Mouse (Mus musculus) midbrain, embryonic 15.5 days (tissue): ENCODE measurements around the gene Prkce. TPM values are rescaled to one million over a fixed set of nuclear protein-coding genes. Genes with fewer than 3 reads are reported as not detected.

Source experiments
- ATAC-seq: fragments of 200-750 bp; cut with Nextera tagmentation; replicated peaks from 2 replicates; pipeline ENCODE4 v1.8.0; 2017; ENCODE audit warnings: moderate TSS enrichment
- H3K27ac ChIP-seq: fragments of 300-500 bp; sonication (generic); 2 replicates; pipeline ENCODE4 v1.5.1; 2015; ENCODE audit warnings: mild to moderate bottlenecking, inconsistent platforms
- H3K27me3 ChIP-seq: fragments of 300-500 bp; sonication (generic); replicated peaks from 2 replicates; pipeline ENCODE4 v1.6.1; 2015; ENCODE audit warnings: inconsistent platforms
- H3K36me3 ChIP-seq: fragments of 300-500 bp; sonication (generic); replicated peaks from 2 replicates; pipeline ENCODE4 v1.6.1; 2015; ENCODE audit warnings: inconsistent platforms
- H3K4me1 ChIP-seq: fragments of 300-500 bp; sonication (generic); 2 replicates; pipeline ENCODE4 v1.6.1; 2015; ENCODE audit warnings: inconsistent platforms
- H3K4me2 ChIP-seq: fragments of 300-500 bp; sonication (generic); 2 replicates; pipeline ENCODE4 v1.6.1; 2015; ENCODE audit warnings: inconsistent platforms, mild to moderate bottlenecking, moderate library complexity
- H3K4me3 ChIP-seq: fragments of 300-500 bp; sonication (generic); 2 replicates; pipeline ENCODE4 v1.5.1; 2015; ENCODE audit warnings: mild to moderate bottlenecking, inconsistent platforms
- H3K9ac ChIP-seq: fragments of 300-500 bp; sonication (generic); 2 replicates; pipeline ENCODE4 v1.6.1; 2015; ENCODE audit warnings: mild to moderate bottlenecking, inconsistent platforms
- H3K9me3 ChIP-seq: fragments of 300-500 bp; sonication (generic); 2 replicates; pipeline ENCODE4 v1.6.1; 2016; ENCODE audit warnings: inconsistent platforms
- WGBS: fragments of 180-500 bp; shearing (Covaris S2); methylation state at CpG from one replicate; pipeline ENCODE4 v1.1.7; 2015; ENCODE audit warnings: mixed read lengths; 5-methylcytosine and 5-hydroxymethylcytosine counted together
- polyA plus RNA-seq: library from polyadenylated mRNA; unstranded; fragments of >200 nt; fragmentation: Nextera tagmentation; extraction: Ambion mirVana; gene quantifications from 2 replicates; pipeline ENCODE4 v1.2.1, GENCODE M21; 2015

The Prkce gene
- polyA plus RNA-seq, 1 experiment from 2014 or later, result 38.5 TPM

DNA sequence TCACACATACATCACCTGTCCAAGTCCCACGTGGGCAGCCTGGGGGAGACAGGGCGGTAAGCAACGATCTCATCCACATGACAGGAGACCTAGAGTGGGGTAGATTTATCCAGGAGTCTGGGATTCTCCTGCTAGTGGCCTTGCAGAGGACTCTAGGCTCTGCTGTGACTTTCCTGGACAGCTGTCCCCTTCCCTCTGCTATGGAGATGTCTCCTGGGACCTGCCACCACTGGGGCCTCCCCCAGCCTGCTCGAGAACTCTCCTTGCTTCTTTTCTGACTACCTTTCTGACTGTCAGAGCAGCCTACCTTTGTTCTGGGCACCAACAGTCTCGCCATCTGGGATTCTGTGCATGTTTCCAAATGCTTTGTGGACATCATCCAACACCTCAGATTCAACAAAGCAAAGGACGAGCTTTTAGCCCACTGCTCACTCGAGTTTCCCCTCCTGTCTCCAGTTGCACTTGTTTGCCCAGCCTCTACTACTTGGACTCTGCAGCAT is 82.9 kb downstream of the Prkce start:
- no peak for ATAC-seq
- H3K4me3 ChIP-seq, result no peak overlapping the region
- H3K9me3 ChIP-seq, result no peaks in the 10 kb centered on the region
- H3K9ac ChIP-seq, result no peak overlapping the region
- H3K36me3 ChIP-seq, result no peaks in the 10 kb centered on the region
- H3K4me2 ChIP-seq, result no peak overlapping the region
- WGBS, result 77% methylated on average over 7 of the region's 7 CpGs
- H3K27ac ChIP-seq, result 0 out of 2 replicates have a peak overlapping the region, but pooled peaks have one; percentile 21
- H3K27me3 ChIP-seq, result no peaks in the 10 kb centered on the region
- H3K4me1 ChIP-seq, result 0 out of 2 replicates have a peak, but pooled peaks cover 12% of the 10 kb centered on the region

DNA sequence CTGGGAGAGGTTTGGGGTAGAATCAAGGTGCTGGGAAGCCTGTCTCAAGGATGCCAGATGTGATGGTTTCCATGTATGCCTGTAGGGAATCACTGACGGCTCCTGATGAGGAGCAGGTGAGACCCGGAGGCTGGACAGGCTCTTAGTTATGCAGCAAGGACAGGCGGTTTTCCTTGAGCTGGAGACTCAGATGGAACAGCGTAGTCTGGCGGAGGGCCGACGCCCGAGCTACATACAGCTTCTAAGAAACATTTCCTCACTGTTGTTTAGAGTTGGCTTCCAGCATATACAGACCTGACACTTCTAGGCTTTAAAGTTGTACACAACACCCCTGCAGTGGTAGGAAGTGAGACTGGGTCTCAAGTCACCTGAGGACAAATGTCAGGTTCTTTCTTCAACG is 86.3 kb downstream of the Prkce start:
- Histone ChIP-seq H3K9me3 (no peaks in the 10 kb centered on the region), H3K4me2 (no peak overlapping the region), H3K27me3 (no peaks in the 10 kb centered on the region), H3K4me3 (no peak overlapping the region), H3K36me3 (no peaks in the 10 kb centered on the region), H3K4me1 (0 out of 2 replicates have a peak, but pooled peaks cover 12% of the 10 kb centered on the region), H3K27ac (peak overlapping the region; percentile 8; the same call in 1 of the 2 replicates), H3K9ac (no peak overlapping the region)
- no peak; the same call in 1 of the 2 replicates for ATAC-seq
- WGBS, result 82% methylated on average over 9 of the region's 9 CpGs

DNA sequence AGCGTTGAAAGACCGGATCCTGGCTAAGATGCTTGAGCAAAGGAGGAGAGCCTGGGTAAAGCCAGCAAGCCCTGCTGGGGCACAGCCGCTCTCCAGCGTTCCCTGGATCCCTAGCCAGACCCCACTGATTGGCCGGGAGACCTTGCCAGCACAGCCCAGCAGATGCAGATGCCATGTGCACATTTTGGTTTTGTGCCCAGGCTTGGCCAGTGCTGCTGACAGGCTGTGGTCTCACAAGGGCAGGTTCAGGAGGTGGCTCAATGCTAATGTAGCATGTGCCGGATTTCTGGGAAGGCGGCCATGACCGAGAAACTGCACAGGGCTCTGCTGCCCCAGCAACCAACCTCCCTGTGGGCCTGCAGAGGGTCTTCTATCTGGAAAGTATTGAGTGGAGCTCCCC is 86.7 kb downstream of the Prkce start:
- no peaks in the 10 kb centered on the region for H3K36me3 ChIP-seq
- 84% methylated on average over 8 of the region's 8 CpGs for WGBS
- H3K27ac ChIP-seq, result peak overlapping the region; percentile 8; the same call in 1 of the 2 replicates
- 0 out of 2 replicates have a peak, but pooled peaks cover 13% of the 10 kb centered on the region for H3K4me1 ChIP-seq
- no peak overlapping the region for H3K4me2 ChIP-seq
- H3K9ac ChIP-seq, result no peak overlapping the region
- H3K27me3 ChIP-seq, result no peaks in the 10 kb centered on the region
- ATAC-seq, result peak; percentile 80
- H3K4me3 ChIP-seq, result no peak overlapping the region
- no peaks in the 10 kb centered on the region for H3K9me3 ChIP-seq

DNA sequence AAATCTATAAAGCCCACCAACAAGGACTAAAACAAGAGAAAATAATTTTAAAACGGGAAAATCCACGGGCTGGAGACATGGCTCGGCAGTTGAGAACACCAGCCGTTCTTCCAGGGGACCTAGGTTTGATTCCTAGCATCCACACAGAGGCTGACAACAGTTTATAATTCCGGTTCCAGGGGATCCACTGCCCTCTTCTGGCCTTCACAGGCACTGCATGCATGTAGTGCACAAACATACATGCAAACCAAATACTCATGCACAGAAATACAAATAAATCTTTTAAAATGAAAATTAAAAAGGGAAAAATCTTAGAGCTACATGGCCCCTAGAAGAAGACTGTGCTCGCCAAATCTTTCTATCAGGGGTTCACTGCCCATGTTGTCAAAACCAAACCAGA is 87.4 kb downstream of the Prkce start:
- no peak overlapping the region for H3K4me2 ChIP-seq
- H3K9me3 ChIP-seq, result no peaks in the 10 kb centered on the region
- H3K4me1 ChIP-seq, result peaks cover 16% of the 10 kb centered on the region; the same call in 1 of the 2 replicates
- no peak overlapping the region for H3K9ac ChIP-seq
- H3K4me3 ChIP-seq, result no peak overlapping the region
- H3K36me3 ChIP-seq, result no peaks in the 10 kb centered on the region
- 98% methylated on average over 6 of the region's 6 CpGs for WGBS
- H3K27me3 ChIP-seq, result no peaks in the 10 kb centered on the region
- ATAC-seq, result no peak
- H3K27ac ChIP-seq, result no peak overlapping the region

DNA sequence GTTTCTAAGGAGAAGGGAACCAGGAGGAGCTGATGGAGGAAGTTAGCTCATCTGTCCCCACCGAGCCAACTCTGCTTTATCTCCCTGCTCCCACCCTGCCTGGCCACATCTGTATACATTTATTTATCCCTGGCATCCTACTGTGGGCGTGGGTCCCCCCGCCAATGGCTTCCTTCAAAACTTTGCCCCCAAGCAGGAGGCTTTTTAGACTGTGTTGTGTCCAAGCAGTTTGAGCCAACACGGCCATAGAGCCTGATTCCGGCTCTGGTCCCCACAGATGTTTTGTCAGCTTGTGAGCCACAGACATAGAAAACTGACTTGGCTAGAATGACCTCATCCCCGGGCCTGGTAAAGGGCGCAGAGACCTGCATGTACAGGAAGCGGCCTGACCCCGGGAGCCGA is 89.1 kb downstream of the Prkce start:
- Histone ChIP-seq H3K4me1 (peaks cover 29% of the 10 kb centered on the region), H3K27ac (no peak overlapping the region), H3K27me3 (no peaks in the 10 kb centered on the region), H3K4me3 (no peak overlapping the region), H3K4me2 (no peak overlapping the region), H3K9me3 (no peaks in the 10 kb centered on the region), H3K9ac (no peak overlapping the region), H3K36me3 (no peaks in the 10 kb centered on the region)
- ATAC-seq, result no peak
- 81% methylated on average over 10 of the region's 10 CpGs for WGBS

DNA sequence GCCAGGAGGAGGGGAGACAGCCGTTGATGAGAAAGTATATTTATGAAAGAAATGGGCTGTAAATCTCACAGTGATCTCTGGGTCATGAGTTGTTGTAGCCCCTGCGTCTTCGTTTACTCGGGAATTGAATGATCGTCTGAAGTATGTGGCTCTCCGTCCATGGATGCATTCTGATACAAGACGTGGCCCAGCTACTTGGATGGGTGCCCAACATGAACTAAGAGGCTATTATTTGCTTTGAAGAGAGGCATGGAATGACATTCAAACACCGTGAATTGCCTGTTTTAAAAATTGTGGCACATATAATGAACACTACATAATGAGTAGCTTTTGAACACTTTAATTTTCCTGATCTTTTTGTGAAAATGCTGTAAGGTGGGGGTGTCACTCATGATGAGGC is 93.5 kb downstream of the Prkce start:
- Histone ChIP-seq H3K9me3 (no peaks in the 10 kb centered on the region), H3K27me3 (no peaks in the 10 kb centered on the region), H3K4me3 (no peak overlapping the region), H3K9ac (no peak overlapping the region), H3K4me1 (peaks cover 33% of the 10 kb centered on the region), H3K4me2 (no peak overlapping the region), H3K27ac (no peak overlapping the region), H3K36me3 (no peaks in the 10 kb centered on the region)
- no peak for ATAC-seq
- 52% methylated on average over 8 of the region's 8 CpGs for WGBS

DNA sequence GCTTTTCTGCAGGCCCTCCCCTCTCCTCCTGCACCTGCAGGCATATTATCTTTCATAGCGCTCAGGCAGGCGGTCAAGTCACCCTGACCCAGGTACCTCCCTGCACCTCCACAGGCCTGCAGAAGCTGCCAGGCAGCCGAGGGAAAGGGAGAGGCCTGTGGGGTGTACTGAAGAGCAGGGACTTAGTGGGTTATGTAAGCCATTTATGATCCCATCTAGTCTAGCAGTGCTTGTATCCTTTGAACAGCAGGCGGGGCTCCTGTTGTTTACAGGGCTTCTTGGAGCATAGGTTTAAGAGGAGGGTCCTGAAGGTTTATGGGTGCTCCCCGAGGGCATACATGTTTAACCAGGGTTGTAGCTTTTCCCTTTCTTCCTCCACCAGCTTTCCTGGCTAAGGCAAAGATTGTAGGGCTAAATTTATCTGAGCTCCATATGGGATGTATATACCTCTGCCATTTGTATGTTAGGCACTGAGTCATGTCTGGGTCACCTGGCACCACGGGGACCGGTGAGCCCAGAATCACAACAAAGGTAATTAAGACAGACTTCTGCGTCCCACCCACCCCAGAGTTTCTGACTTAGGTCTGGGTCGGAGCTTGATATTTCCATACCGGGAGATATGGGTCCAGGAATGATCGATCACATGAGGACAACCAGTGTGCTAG is 96.5 kb downstream of the Prkce start:
- no peak overlapping the region for H3K27ac ChIP-seq
- no peak overlapping the region for H3K4me2 ChIP-seq
- no peaks in the 10 kb centered on the region for H3K27me3 ChIP-seq
- H3K36me3 ChIP-seq, result no peaks in the 10 kb centered on the region
- no peak overlapping the region for H3K9ac ChIP-seq
- H3K4me1 ChIP-seq, result peaks cover 33% of the 10 kb centered on the region
- H3K4me3 ChIP-seq, result no peak overlapping the region
- 92% methylated on average over 11 of the region's 11 CpGs for WGBS
- H3K9me3 ChIP-seq, result no peaks in the 10 kb centered on the region
- ATAC-seq, result no peak

DNA sequence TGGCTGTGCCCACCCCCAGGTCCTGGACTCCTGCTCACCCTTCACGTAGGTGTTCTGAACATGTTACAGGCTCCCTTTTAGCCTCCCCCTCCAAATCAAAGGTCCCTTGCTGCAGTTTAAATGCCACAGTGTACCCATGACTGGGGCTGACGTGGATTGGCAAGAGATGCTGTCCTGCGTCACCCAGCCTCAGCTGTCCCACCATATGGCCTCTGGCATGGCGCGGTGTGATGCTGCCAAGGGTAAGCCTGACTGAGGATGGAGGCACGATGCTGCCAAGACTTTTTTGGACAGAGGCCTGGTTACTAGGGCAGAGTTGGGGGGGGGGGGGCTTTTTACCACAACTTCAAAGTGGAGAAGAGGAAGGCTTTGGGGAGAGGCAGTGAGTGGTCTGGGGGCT is 98.5 kb downstream of the Prkce start:
- ATAC-seq, result peak; percentile 75
- Histone ChIP-seq H3K27me3 (no peaks in the 10 kb centered on the region), H3K36me3 (no peaks in the 10 kb centered on the region), H3K4me3 (no peak overlapping the region), H3K27ac (no peak overlapping the region), H3K4me2 (no peak overlapping the region), H3K9ac (no peak overlapping the region), H3K9me3 (no peaks in the 10 kb centered on the region), H3K4me1 (peaks cover 23% of the 10 kb centered on the region)
- WGBS, result 83% methylated on average over 6 of the region's 6 CpGs

DNA sequence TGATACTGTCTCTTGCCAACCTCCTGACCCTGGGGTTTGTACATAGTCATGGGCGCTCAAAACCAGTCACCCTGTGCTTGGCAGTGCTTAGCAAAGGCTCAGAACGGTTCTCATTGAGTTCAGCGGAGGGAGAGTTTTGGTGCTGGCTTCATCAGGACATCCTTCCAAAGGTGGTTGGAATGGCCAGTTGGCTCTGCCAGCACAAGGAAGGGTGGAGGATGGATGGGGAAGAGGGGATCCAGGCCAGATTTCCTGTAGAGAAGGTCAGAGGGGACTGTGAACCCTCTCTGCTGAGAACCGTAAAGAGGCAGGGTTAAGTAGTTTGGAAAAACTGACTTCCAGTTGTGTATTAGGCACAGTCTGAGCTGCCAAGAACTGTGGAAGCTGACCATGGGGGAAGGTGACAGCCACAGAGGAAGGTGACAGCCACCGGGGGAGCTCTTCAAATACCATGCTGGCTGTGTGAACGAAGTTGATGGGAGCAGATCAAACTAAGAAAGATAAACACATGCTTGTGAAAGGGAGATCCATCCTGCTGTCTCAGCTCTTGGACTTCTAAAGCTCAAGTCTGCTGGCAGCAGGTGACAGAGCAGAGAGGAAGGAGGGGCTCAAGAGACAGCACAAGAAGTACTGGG is 99.7 kb downstream of the Prkce start:
- Histone ChIP-seq H3K4me3 (no peak overlapping the region), H3K27ac (no peak overlapping the region), H3K27me3 (no peaks in the 10 kb centered on the region), H3K4me1 (peaks cover 14% of the 10 kb centered on the region), H3K4me2 (no peak overlapping the region), H3K9ac (no peak overlapping the region), H3K9me3 (no peaks in the 10 kb centered on the region), H3K36me3 (no peaks in the 10 kb centered on the region)
- ATAC-seq, result no peak
- 80% methylated on average over 6 of the region's 6 CpGs for WGBS

DNA sequence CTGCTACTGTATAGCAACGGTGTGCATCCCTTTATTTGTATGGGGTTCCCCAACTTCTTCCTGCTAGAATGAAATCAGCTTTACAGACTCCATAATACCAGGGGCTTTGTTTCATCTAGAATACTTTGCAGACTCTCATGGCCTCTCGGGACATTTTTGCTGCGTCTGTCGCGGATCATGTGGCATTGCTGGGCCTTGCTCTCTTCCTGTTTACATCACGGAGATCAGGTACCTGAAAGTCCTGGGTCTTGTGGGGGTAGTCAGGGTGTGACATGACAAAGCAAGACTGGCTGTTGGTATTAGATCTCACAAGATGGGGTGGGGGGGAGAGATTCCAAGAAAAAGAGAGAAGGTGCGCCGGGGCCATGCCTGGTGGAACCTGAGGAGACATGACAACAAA is 102.1 kb downstream of the Prkce start:
- H3K36me3 ChIP-seq, result no peaks in the 10 kb centered on the region
- H3K4me2 ChIP-seq, result no peak overlapping the region
- no peaks in the 10 kb centered on the region for H3K9me3 ChIP-seq
- H3K4me1 ChIP-seq, result 0 out of 2 replicates have a peak, but pooled peaks cover 4% of the 10 kb centered on the region
- H3K27ac ChIP-seq, result no peak overlapping the region
- WGBS, result 89% methylated on average over 8 of the region's 8 CpGs
- H3K4me3 ChIP-seq, result no peak overlapping the region
- no peaks in the 10 kb centered on the region for H3K27me3 ChIP-seq
- no peak overlapping the region for H3K9ac ChIP-seq
- no peak for ATAC-seq

DNA sequence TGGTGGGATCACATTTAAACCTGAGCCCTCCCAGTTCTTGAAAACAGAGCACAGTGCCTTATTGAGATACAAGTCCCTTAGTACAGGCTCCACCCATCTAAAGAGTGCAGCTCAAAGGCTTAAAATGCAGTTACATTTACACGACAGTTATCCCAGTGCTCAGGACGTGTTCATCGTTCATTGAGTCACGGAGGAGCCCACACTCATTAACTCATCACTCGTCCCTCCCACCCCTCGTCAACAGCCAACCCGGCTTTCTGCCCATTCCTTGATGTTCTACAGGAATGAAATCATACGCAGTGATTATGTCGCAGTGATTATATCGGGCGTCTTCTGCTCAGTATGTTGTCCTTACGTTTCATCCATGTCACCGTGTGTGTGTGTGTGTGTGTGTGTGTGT is 102.9 kb downstream of the Prkce start:
- H3K4me1 ChIP-seq, result 0 out of 2 replicates have a peak, but pooled peaks cover 4% of the 10 kb centered on the region
- WGBS, result 87% methylated on average over 13 of the region's 13 CpGs
- H3K9ac ChIP-seq, result no peak overlapping the region
- no peak overlapping the region for H3K27ac ChIP-seq
- H3K36me3 ChIP-seq, result no peaks in the 10 kb centered on the region
- H3K4me2 ChIP-seq, result no peak overlapping the region
- H3K9me3 ChIP-seq, result no peaks in the 10 kb centered on the region
- no peak overlapping the region for H3K4me3 ChIP-seq
- no peaks in the 10 kb centered on the region for H3K27me3 ChIP-seq
- no peak for ATAC-seq

DNA sequence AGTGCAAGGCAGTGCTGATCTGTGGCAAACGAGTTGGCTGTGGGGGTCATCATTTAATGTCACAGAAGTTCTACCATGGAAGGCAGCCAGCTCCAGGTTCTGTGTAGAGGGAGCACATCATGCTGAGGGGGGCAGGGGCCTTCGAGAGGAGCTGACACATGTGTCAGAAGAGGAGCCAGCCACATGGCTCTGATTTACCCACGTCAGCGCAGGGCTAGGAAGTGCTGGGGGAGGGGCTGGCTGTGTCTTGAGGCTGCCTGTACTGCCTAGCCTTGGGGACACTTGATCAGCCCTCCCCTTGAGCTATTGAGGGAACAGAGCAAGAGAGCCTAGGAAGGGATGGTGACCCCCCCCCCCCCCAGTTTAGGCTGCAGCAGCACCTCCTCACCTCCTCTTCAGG is 103.7 kb downstream of the Prkce start:
- Histone ChIP-seq H3K27me3 (no peaks in the 10 kb centered on the region), H3K9me3 (no peaks in the 10 kb centered on the region), H3K4me3 (no peak overlapping the region), H3K27ac (no peak overlapping the region), H3K9ac (no peak overlapping the region), H3K4me1 (no peaks in the 10 kb centered on the region), H3K4me2 (no peak overlapping the region), H3K36me3 (no peaks in the 10 kb centered on the region)
- WGBS, result 41% methylated on average over 4 of the region's 4 CpGs
- ATAC-seq, result 0 out of 2 replicates have a peak, but pooled peaks have one; percentile 27

DNA sequence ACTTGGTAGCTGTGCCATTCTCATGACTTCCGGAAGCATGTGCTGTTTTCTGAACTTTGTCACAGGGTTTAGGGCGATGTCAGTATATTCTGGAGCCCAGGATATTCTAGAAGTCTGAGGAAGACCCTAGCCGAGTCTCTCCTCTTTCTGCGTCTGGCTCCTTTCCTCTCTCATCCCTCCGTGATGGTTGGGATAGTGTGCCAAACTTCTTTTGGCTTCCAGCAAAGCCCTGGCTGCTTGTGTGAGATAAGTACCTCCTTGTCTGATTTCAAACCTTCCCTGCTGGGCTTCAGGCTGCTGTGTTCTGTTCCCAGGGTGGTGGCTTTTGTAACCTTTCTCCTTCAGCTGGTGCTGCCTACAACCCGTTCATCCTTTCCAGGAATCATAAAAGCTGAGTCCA is 105.4 kb downstream of the Prkce start:
- Histone ChIP-seq H3K27ac (no peak overlapping the region), H3K4me2 (no peak overlapping the region), H3K27me3 (no peaks in the 10 kb centered on the region), H3K4me1 (no peaks in the 10 kb centered on the region), H3K4me3 (no peak overlapping the region), H3K9me3 (no peaks in the 10 kb centered on the region), H3K9ac (no peak overlapping the region), H3K36me3 (no peaks in the 10 kb centered on the region)
- ATAC-seq, result no peak
- 68% methylated on average over 6 of the region's 6 CpGs for WGBS
